Mouse (Mus musculus) adrenal gland, postnatal 10 days (tissue): ENCODE measurements around the gene Phf14. TPM values are rescaled to one million over a fixed set of nuclear protein-coding genes. Genes with fewer than 3 reads are reported as not detected.

Experiments used
- DNase-seq: peaks from one replicate; pipeline ENCODE4 v3.0.0; 2021; ENCODE audit warnings: mixed read lengths
- total RNA-seq, 2 experiments: library from RNA; stranded (reverse); gene quantifications; 2 replicates each; pipeline ENCODE4 v1.2.3; 2021

Phf14 gene
- total RNA-seq, 2 experiments from 2014 or later = 42.3 to 60.8 TPM

GRCm38 (mm10) chr6:12020738-12021137 is 113.1 kb downstream of the Phf14 start:
- no peak for DNase-seq

- no peak for DNase-seq
Measured at GRCm38 (mm10) chr6:12021480-12021879, 113.9 kb downstream of the Phf14 start.

GRCm38 (mm10) chr6:12023395-12023794 is 115.8 kb downstream of the Phf14 start:
- DNase-seq = no peak

- no peak for DNase-seq
Measured at GRCm38 (mm10) chr6:12026804-12027537, 119.4 kb downstream of the Phf14 start.

- DNase-seq = no peak
Measured at GRCm38 (mm10) chr6:12034561-12034960, 127.0 kb downstream of the Phf14 start.

GRCm38 (mm10) chr6:12038268-12038667 is 130.7 kb downstream of the Phf14 start:
- DNase-seq = no peak

GRCm38 (mm10) chr6:12052884-12053283 is 145.3 kb downstream of the Phf14 start:
- no peak for DNase-seq

- peak; percentile 37 for DNase-seq
Measured at GRCm38 (mm10) chr6:12054149-12054548, 146.5 kb downstream of the Phf14 start.

GRCm38 (mm10) chr6:12058717-12059116 is 151.1 kb downstream of the Phf14 start:
- no peak for DNase-seq

GRCm38 (mm10) chr6:12059971-12060370 is 152.4 kb downstream of the Phf14 start:
- DNase-seq = no peak

GRCm38 (mm10) chr6:12060452-12061140 is 153.0 kb downstream of the Phf14 start:
- DNase-seq = no peak

- DNase-seq = no peak
Measured at GRCm38 (mm10) chr6:12067956-12068355, 160.3 kb downstream of the Phf14 start.

- DNase-seq = no peak
Measured at GRCm38 (mm10) chr6:12069357-12069756, 161.7 kb downstream of the Phf14 start.

GRCm38 (mm10) chr6:12074599-12074998 is 167.0 kb downstream of the Phf14 start:
- DNase-seq = no peak

GRCm38 (mm10) chr6:12077338-12077737 is 169.7 kb downstream of the Phf14 start:
- no peak for DNase-seq

- DNase-seq = no peak
Measured at GRCm38 (mm10) chr6:12077880-12078618, 170.4 kb downstream of the Phf14 start.

GRCm38 (mm10) chr6:12079260-12079659 is 171.7 kb downstream of the Phf14 start:
- no peak for DNase-seq

GRCm38 (mm10) chr6:12080423-12080822 is 172.8 kb downstream of the Phf14 start:
- DNase-seq = no peak

GRCm38 (mm10) chr6:12081722-12082121 is 174.1 kb downstream of the Phf14 start:
- DNase-seq = no peak

GRCm38 (mm10) chr6:12082125-12082524 is 174.5 kb downstream of the Phf14 start:
- no peak for DNase-seq

GRCm38 (mm10) chr6:12082531-12083216 is 175.1 kb downstream of the Phf14 start:
- DNase-seq = no peak

- DNase-seq = no peak
Measured at GRCm38 (mm10) chr6:12084721-12085120, 177.1 kb downstream of the Phf14 start.
